Comparison of ENCODE assay signal across 7 mouse cellular contexts in the genomic region with DNA sequence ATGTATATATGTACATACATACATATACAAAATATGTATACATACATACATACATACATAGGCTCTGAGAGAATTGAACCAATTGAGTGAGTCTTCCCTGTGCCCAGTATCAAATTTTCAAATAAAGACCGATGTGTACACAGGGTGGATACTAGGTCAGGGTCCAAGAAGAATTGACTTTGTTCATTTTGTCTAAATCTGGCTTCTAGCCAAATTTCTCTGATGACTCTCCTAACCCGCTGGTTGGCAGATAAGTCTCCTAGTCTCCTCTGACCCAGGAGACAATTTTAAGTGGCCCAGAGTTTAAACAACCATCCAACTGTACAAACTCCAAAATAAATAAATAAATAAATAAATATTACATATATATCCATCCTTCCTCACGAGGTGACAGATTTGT. TPM values are rescaled to one million over a fixed set of nuclear protein-coding genes. Genes with fewer than 3 reads are reported as not detected.
DNase-seq lines count a peak whose midpoint lies in the region; ATAC-seq and TF ChIP-seq lines count a peak whose summit lies in the region.

No protein-coding gene starts in this region.

- no peak for TF ChIP-seq EP300 in lung, postnatal 0 days (IDR thresholded peaks at IDR 0.05)

- TF ChIP-seq POLR2A in limb, embryonic 14.5 days (IDR thresholded peaks at IDR 0.05; ENCODE audit: borderline replicate concordance, extremely low read depth, insufficient read depth, insufficient read length), result no peak

- ATAC-seq in lung, postnatal 0 days, result no peak
- ATAC-seq in forebrain, embryonic 15.5 days (replicated peaks), result no peak
- no peak for ATAC-seq in limb, embryonic 14.5 days (ENCODE audit: low FRiP score, low read depth)
- no peak for ATAC-seq in stomach, embryonic 16.5 days (ENCODE audit: insufficient read depth, low FRiP score)

- no peak for TF ChIP-seq CTCF in lung, postnatal 0 days (IDR thresholded peaks at IDR 0.05)

- H3K4me3 ChIP-seq in lung, postnatal 0 days (ENCODE audit: low read depth, low read length), result no peak overlapping the region
- no peak overlapping the region for H3K4me3 ChIP-seq in forebrain, embryonic 15.5 days
- peak overlapping the region; percentile 31; the same call in 1 of the 2 replicates for H3K4me3 ChIP-seq in limb, embryonic 14.5 days (replicated peaks; ENCODE audit: low read length)
- peak overlapping the region; percentile 42 for H3K4me3 ChIP-seq in stomach, embryonic 16.5 days (replicated peaks; ENCODE audit: low read length)

- no peaks in the 10 kb centered on the region for H3K27me3 ChIP-seq in lung, postnatal 0 days (replicated peaks; ENCODE audit: insufficient read depth, low read length)
- peaks cover 26% of the 10 kb centered on the region for H3K27me3 ChIP-seq in forebrain, embryonic 15.5 days
- 0 out of 2 replicates have a peak, but pooled peaks cover 18% of the 10 kb centered on the region for H3K27me3 ChIP-seq in limb, embryonic 14.5 days (ENCODE audit: control insufficient read depth, insufficient read depth, low read length)
- 0 out of 2 replicates have a peak, but pooled peaks cover 3% of the 10 kb centered on the region for H3K27me3 ChIP-seq in stomach, embryonic 16.5 days (ENCODE audit: control insufficient read depth, insufficient read depth, low read length)

- H3K4me2 ChIP-seq in lung, postnatal 0 days (replicated peaks; ENCODE audit: low read depth, low read length), result peak overlapping the region; percentile 63
- H3K4me2 ChIP-seq in forebrain, embryonic 15.5 days (replicated peaks), result peak overlapping the region; percentile 42; the same call in 1 of the 2 replicates
- H3K4me2 ChIP-seq in limb, embryonic 14.5 days (replicated peaks; ENCODE audit: low read depth, low read length, severe bottlenecking), result peak overlapping the region; percentile 56; the same call in 1 of the 2 replicates
- H3K4me2 ChIP-seq in stomach, embryonic 16.5 days (ENCODE audit: low read depth, low read length), result peak overlapping the region; percentile 73

- H3K9ac ChIP-seq in lung, postnatal 0 days (replicated peaks; ENCODE audit: low read depth), result 0 out of 2 replicates have a peak overlapping the region, but pooled peaks have one; percentile 26
- H3K9ac ChIP-seq in forebrain, embryonic 15.5 days (replicated peaks), result 0 out of 2 replicates have a peak overlapping the region, but pooled peaks have one; percentile 19
- no peak overlapping the region for H3K9ac ChIP-seq in limb, embryonic 14.5 days (ENCODE audit: low read depth, low read length, severe bottlenecking)
- peak overlapping the region; percentile 62; the same call in 1 of the 2 replicates for H3K9ac ChIP-seq in stomach, embryonic 16.5 days (ENCODE audit: low read length)

- H3K9me3 ChIP-seq in lung, postnatal 0 days (ENCODE audit: low read length), result no peaks in the 10 kb centered on the region
- no peaks in the 10 kb centered on the region for H3K9me3 ChIP-seq in forebrain, embryonic 15.5 days
- H3K9me3 ChIP-seq in limb, embryonic 14.5 days (ENCODE audit: control insufficient read depth, low read length), result no peaks in the 10 kb centered on the region
- H3K9me3 ChIP-seq in stomach, embryonic 16.5 days (replicated peaks; ENCODE audit: control insufficient read depth, low read length), result no peaks in the 10 kb centered on the region

- DNase-seq in lung, postnatal 0 days (ENCODE audit: low spot score), result no peak
- DNase-seq in lung, postnatal 4 days, result no peak
- DNase-seq in limb, embryonic 14.5 days (ENCODE audit: low spot score), result no peak
- no peak for DNase-seq in thymus, postnatal 25 days
- no peak for DNase-seq in gastrocnemius, adult 8-10 months (ENCODE audit: low spot score in 2 of 2)

- no peak overlapping the region for H3K27ac ChIP-seq in lung, postnatal 0 days (ENCODE audit: low read length)
- no peak overlapping the region for H3K27ac ChIP-seq in forebrain, embryonic 15.5 days (replicated peaks)
- H3K27ac ChIP-seq in limb, embryonic 14.5 days (replicated peaks; ENCODE audit: low read depth, low read length), result no peak overlapping the region
- peak overlapping the region; percentile 69; the same call in 1 of the 2 replicates for H3K27ac ChIP-seq in stomach, embryonic 16.5 days (ENCODE audit: low read length)

- WGBS in lung, postnatal 0 days, result 32% methylated on average over 3 of the region's 3 CpGs
- WGBS in forebrain, embryonic 15.5 days, result 49% methylated on average over 3 of the region's 3 CpGs
- WGBS in limb, embryonic 14.5 days, result 63% methylated on average over 3 of the region's 3 CpGs
- WGBS in stomach, embryonic 16.5 days, result 35% methylated on average over 3 of the region's 3 CpGs

- H3K36me3 ChIP-seq in lung, postnatal 0 days (ENCODE audit: insufficient read depth, low read length), result no peaks in the 10 kb centered on the region
- H3K36me3 ChIP-seq in forebrain, embryonic 15.5 days, result no peaks in the 10 kb centered on the region
- H3K36me3 ChIP-seq in limb, embryonic 14.5 days (ENCODE audit: control insufficient read depth, insufficient read depth, low read length), result no peaks in the 10 kb centered on the region
- no peaks in the 10 kb centered on the region for H3K36me3 ChIP-seq in stomach, embryonic 16.5 days (ENCODE audit: control insufficient read depth, insufficient read depth, low read length)

- H3K4me1 ChIP-seq in lung, postnatal 0 days (ENCODE audit: insufficient read depth, low read depth, low read length), result peaks cover 27% of the 10 kb centered on the region
- peaks cover 46% of the 10 kb centered on the region for H3K4me1 ChIP-seq in forebrain, embryonic 15.5 days
- H3K4me1 ChIP-seq in limb, embryonic 14.5 days (ENCODE audit: control insufficient read depth, insufficient read depth, low read length), result peaks cover 28% of the 10 kb centered on the region
- peaks cover 52% of the 10 kb centered on the region for H3K4me1 ChIP-seq in stomach, embryonic 16.5 days (ENCODE audit: control insufficient read depth, insufficient read depth, low read length)

RNA-seq across cellular contexts. Expression of a gene that starts 0.5 kb away (rescaled TPM):
- 99.8 and 120 TPM in 2 replicates for polyA plus RNA-seq in lung, postnatal 0 days (2015; fragmentation: Nextera tagmentation; extraction: Ambion mirVana)
- polyA plus RNA-seq in forebrain, embryonic 15.5 days (2015; fragmentation: Nextera tagmentation; extraction: Ambion mirVana), result 62.5 and 63.7 TPM in 2 replicates
- polyA plus RNA-seq in limb, embryonic 14.5 days (2012; rRNA removed), result 122 and 157 TPM in 2 replicates
- polyA plus RNA-seq in limb, embryonic 14.5 days (2014; fragmentation: Nextera tagmentation; extraction: Ambion mirVana), result 94.5 and 103 TPM in 2 replicates
- polyA plus RNA-seq in stomach, embryonic 16.5 days (2015; fragmentation: Nextera tagmentation; extraction: Ambion mirVana), result 85.3 and 90.0 TPM in 2 replicates
- total RNA-seq in gastrocnemius, adult 8-10 months (2022), result 10 to 100 TPM; 26.6 to 31.2 (median 27.2) TPM

RNA-seq across cellular contexts. Expression of a gene that starts 3.0 kb away (rescaled TPM):
- polyA plus RNA-seq in lung, postnatal 0 days (2015; fragmentation: Nextera tagmentation; extraction: Ambion mirVana), result not detected in 2 replicates
- polyA plus RNA-seq in forebrain, embryonic 15.5 days (2015; fragmentation: Nextera tagmentation; extraction: Ambion mirVana), result not detected in 2 replicates
- 53.5 and 60.7 TPM in 2 replicates for polyA plus RNA-seq in limb, embryonic 14.5 days (2012; rRNA removed)
- 27.2 and 37.8 TPM in 2 replicates for polyA plus RNA-seq in limb, embryonic 14.5 days (2014; fragmentation: Nextera tagmentation; extraction: Ambion mirVana)
- polyA plus RNA-seq in stomach, embryonic 16.5 days (2015; fragmentation: Nextera tagmentation; extraction: Ambion mirVana), result 0.67 and 3.5 TPM in 2 replicates
- total RNA-seq in gastrocnemius, adult 8-10 months (2022), result not detected

RNA-seq across cellular contexts. Expression of a gene that starts 25.8 kb away (rescaled TPM):
- polyA plus RNA-seq in lung, postnatal 0 days (2015; fragmentation: Nextera tagmentation; extraction: Ambion mirVana), result 607 and 696 TPM in 2 replicates
- polyA plus RNA-seq in forebrain, embryonic 15.5 days (2015; fragmentation: Nextera tagmentation; extraction: Ambion mirVana), result 1,627 and 1,637 TPM in 2 replicates
- polyA plus RNA-seq in limb, embryonic 14.5 days (2012; rRNA removed), result 788 and 951 TPM in 2 replicates
- 1,382 and 1,446 TPM in 2 replicates for polyA plus RNA-seq in limb, embryonic 14.5 days (2014; fragmentation: Nextera tagmentation; extraction: Ambion mirVana)
- polyA plus RNA-seq in stomach, embryonic 16.5 days (2015; fragmentation: Nextera tagmentation; extraction: Ambion mirVana), result 1,400 and 1,468 TPM in 2 replicates
- 1,000 to 10,000 TPM; 1,140 to 1,362 (median 1,203) TPM for total RNA-seq in gastrocnemius, adult 8-10 months (2022)

RNA-seq across cellular contexts. Expression of a gene that starts 35.2 kb away (rescaled TPM):
- polyA plus RNA-seq in lung, postnatal 0 days (2015; fragmentation: Nextera tagmentation; extraction: Ambion mirVana), result 84.8 and 85.1 TPM in 2 replicates
- polyA plus RNA-seq in forebrain, embryonic 15.5 days (2015; fragmentation: Nextera tagmentation; extraction: Ambion mirVana), result 97.9 and 99.8 TPM in 2 replicates
- 96.9 and 168 TPM in 2 replicates for polyA plus RNA-seq in limb, embryonic 14.5 days (2012; rRNA removed)
- polyA plus RNA-seq in limb, embryonic 14.5 days (2014; fragmentation: Nextera tagmentation; extraction: Ambion mirVana), result 128 and 138 TPM in 2 replicates
- polyA plus RNA-seq in stomach, embryonic 16.5 days (2015; fragmentation: Nextera tagmentation; extraction: Ambion mirVana), result 115 and 117 TPM in 2 replicates
- total RNA-seq in gastrocnemius, adult 8-10 months (2022), result 10 to 100 TPM; 17.2 to 22.9 (median 19.8) TPM

RNA-seq across cellular contexts. Expression of a gene that starts 43.4 kb away (rescaled TPM):
- 2.4 and 5.0 TPM in 2 replicates for polyA plus RNA-seq in lung, postnatal 0 days (2015; fragmentation: Nextera tagmentation; extraction: Ambion mirVana)
- polyA plus RNA-seq in forebrain, embryonic 15.5 days (2015; fragmentation: Nextera tagmentation; extraction: Ambion mirVana), result 4.2 and 4.6 TPM in 2 replicates
- 3.6 and 4.3 TPM in 2 replicates for polyA plus RNA-seq in limb, embryonic 14.5 days (2012; rRNA removed)
- 4.0 and 6.6 TPM in 2 replicates for polyA plus RNA-seq in limb, embryonic 14.5 days (2014; fragmentation: Nextera tagmentation; extraction: Ambion mirVana)
- 4.2 and 4.4 TPM in 2 replicates for polyA plus RNA-seq in stomach, embryonic 16.5 days (2015; fragmentation: Nextera tagmentation; extraction: Ambion mirVana)
- total RNA-seq in gastrocnemius, adult 8-10 months (2022), result under 1 TPM; 0.27 to 0.56 (median 0.34) TPM

Comparison
In these comparisons a context has a peak if more than half of its experiments do, and no peak if none do; other contexts are left out.
1. H3K4me3 ChIP-seq: peak in limb, embryonic 14.5 days (single experiment) and stomach, embryonic 16.5 days (single experiment); none in lung, postnatal 0 days (single experiment) and forebrain, embryonic 15.5 days (single experiment).
2. Peak in every context shown above with its lines, with median percentiles within 50 percentile points of each other: H3K4me2 ChIP-seq.